In the genomic region with DNA sequence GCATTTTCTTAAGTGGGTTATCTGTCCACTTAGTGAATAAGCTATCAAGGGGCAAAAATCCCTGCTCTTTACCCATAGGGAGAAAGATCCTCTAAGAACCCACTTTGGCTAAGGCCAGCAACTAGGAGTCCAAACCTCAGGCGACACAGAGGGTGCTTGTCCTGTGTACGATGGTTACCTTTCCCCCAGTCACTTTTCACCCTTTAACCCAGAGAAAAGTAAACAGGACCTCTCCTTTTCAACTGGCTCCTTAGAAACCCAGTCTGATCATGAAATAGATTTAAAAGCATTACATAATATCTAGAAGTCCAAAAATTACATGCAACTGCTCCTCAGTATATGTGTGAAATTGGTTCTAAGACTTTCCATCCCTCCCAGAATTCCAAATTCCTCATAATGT, we compare ENCODE assay signal across 18 mouse cellular contexts.
"Had no signal": no experiment of that assay in that cellular context is flagged by ENCODE, and none has a peak within 500 bp of the region (broad histone marks: within the 10 kb centered on the region; RNA-seq: fewer than 3 reads in every experiment).

No protein-coding gene starts in this region.

- DNase-seq: lung, embryonic 14.5 days; lung, postnatal 10 days; lung, postnatal 4 days; midbrain, embryonic 14.5 days; retina, postnatal 1 day; right cerebral cortex, adult 18-20 months; right cerebral cortex, postnatal 25 days; right cerebral cortex, postnatal 4 days; spleen, adult 18-20 months; thymus, adult 18-20 months; thymus, postnatal 14 days; thymus, postnatal 36 days had no signal

- H3K27me3 ChIP-seq: midbrain, embryonic 12.5 days; neural tube, embryonic 13.5 days; neural tube, embryonic 15.5 days had no signal

- H3K4me3 ChIP-seq: midbrain, embryonic 10.5 days; midbrain, embryonic 12.5 days; myocyte; neural tube, embryonic 13.5 days; neural tube, embryonic 15.5 days had no signal

- H3K4me2 ChIP-seq: lung, embryonic 14.5 days; midbrain, embryonic 12.5 days; neural tube, embryonic 13.5 days; neural tube, embryonic 15.5 days had no signal

- ATAC-seq: midbrain, embryonic 16.5 days had no signal

- H3K9ac ChIP-seq: lung, embryonic 14.5 days; midbrain, embryonic 12.5 days; neural tube, embryonic 13.5 days; neural tube, embryonic 15.5 days had no signal

- H3K27ac ChIP-seq: midbrain, embryonic 10.5 days; midbrain, embryonic 12.5 days; neural tube, embryonic 13.5 days; neural tube, embryonic 15.5 days had no signal

- H3K36me3 ChIP-seq: midbrain, embryonic 10.5 days; midbrain, embryonic 12.5 days; neural tube, embryonic 13.5 days; neural tube, embryonic 15.5 days had no signal

- H3K9me3 ChIP-seq: midbrain, embryonic 10.5 days; midbrain, embryonic 12.5 days; neural tube, embryonic 13.5 days; neural tube, embryonic 15.5 days had no signal
